Mouse (Mus musculus): ENCODE measurements around the gene Lyrm1. TPM values are rescaled to one million over a fixed set of nuclear protein-coding genes. Genes with fewer than 3 reads are reported as not detected.

Lyrm1 gene
- total RNA-seq, 1 experiment from 2014 or later = 5.9 TPM

DNA sequence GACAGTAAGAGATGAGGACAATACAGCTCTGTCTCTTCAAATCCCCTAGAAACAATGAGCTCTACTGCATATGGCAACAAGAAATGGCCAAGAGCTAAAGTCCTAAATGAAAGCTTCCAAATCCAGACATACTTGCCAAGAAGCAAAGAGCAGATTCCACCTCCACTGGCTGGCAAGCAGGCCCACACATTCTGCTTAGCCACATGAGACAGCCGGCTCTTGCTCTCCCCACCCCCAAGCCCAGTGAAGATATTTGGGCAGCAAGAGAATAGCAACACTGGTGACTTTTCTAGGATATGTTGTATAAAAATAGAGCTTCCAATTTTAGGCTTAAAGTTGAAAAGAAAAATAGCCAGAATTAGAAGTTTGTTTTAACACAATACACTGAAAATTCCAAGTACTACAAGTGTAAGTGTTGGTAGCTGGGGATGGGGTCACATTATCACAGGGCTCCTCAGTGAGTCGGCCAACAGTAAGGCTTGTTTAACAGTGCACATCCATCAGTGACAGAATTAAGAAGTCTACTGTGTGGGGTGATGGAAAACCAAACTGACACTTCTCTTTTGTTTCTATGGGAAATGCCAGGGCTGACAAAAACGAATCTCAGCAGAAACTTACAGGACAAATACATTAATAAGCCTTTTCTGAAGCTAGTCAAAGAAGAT lies 19.8 kb upstream of the Lyrm1 start:
- ATAC-seq (replicated peaks in 1 of 2; ENCODE audit: insufficient read depth in 1 of 2, low FRiP score in 2 of 2, low TSS enrichment in 1 of 2, low read depth in 1 of 2, poor library complexity in 2 of 2, severe bottlenecking in 2 of 2) = no peak

DNA sequence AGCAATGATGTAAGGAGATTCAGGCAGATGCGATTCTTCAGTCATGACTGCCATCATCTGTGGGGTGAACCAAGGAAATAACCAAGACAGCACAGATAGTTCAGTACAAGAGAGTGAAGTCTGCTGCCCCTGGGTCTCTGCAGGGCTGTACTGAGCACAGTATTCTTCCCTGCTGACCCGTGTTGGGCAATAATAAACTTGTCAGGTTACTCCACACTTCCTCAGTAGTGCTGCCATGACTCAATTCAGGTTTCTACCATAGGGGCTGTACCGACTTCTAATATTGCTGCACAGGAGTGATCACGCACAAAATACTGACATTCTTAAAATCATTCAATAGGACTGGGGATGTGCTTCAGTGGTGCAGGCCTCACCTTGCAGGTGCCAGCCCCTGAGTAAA lies 16.5 kb upstream of the Lyrm1 start:
- ATAC-seq (replicated peaks in 1 of 2; ENCODE audit: insufficient read depth in 1 of 2, low FRiP score in 2 of 2, low TSS enrichment in 1 of 2, low read depth in 1 of 2, poor library complexity in 2 of 2, severe bottlenecking in 2 of 2) = peak in 1 of 2 experiments; percentile 83; a peak in 1 of 4 replicates

DNA sequence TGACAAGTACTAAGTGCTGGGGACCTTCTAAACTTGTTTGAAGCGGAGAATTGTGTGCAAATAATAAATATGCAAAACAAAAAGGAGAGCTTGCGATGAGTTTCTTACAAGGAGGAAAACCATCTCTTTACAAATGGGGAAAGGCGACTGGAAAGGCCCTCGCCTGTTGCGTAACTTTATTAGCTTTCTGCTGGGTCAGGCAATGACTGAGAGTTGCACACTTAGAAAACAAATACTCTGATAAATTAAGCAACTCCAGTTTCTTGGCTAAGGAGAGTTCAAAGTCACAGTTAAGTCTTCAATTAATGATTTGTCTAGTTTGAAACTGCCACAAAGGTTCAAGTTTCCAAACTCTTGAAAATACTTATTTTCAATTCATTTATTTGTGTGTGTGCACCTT lies 15.3 kb upstream of the Lyrm1 start:
- no peak; a peak in 1 of 4 replicates for ATAC-seq (replicated peaks in 1 of 2; ENCODE audit: insufficient read depth in 1 of 2, low FRiP score in 2 of 2, low TSS enrichment in 1 of 2, low read depth in 1 of 2, poor library complexity in 2 of 2, severe bottlenecking in 2 of 2)

DNA sequence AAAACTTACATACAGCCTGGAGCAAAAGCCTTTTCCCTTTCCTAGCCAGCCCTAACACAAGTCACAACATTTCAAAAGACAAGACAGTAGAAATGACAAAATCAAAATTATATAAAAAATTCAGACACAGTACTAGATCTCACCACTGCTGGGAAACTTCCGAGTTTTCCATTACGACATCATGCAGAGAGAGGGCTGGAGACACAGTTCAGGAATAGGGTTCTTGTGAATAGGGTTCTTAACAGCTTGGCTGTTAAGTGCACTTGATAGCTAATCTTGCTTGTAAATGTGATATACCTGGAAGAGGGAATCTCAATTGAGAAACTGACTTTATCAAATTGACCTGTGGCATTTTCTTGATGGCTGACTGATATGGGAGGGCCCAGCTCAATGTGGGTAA lies 14.4 kb upstream of the Lyrm1 start:
- ATAC-seq (replicated peaks in 1 of 2; ENCODE audit: insufficient read depth in 1 of 2, low FRiP score in 2 of 2, low TSS enrichment in 1 of 2, low read depth in 1 of 2, poor library complexity in 2 of 2, severe bottlenecking in 2 of 2) = no peak

DNA sequence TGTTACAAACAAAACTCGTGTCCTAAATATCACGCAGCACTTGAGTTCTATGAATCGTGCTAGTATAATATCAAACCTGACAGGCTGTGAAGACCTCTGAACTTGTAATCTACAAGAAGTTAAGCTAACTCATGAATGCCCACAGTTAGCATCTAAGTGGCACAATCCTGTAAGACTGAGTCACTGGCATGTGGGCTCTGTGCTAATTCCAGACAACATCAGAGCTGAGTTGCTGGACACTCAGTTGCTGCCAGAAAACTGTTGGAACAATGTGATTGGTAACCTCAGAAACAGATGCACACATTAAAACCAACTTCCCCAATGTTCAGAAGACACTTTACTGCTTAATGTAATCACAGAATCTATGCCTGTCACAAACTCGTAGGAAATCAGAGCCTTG lies 7.8 kb upstream of the Lyrm1 start:
- ATAC-seq (replicated peaks in 1 of 2; ENCODE audit: insufficient read depth in 1 of 2, low FRiP score in 2 of 2, low TSS enrichment in 1 of 2, low read depth in 1 of 2, poor library complexity in 2 of 2, severe bottlenecking in 2 of 2) = no peak

DNA sequence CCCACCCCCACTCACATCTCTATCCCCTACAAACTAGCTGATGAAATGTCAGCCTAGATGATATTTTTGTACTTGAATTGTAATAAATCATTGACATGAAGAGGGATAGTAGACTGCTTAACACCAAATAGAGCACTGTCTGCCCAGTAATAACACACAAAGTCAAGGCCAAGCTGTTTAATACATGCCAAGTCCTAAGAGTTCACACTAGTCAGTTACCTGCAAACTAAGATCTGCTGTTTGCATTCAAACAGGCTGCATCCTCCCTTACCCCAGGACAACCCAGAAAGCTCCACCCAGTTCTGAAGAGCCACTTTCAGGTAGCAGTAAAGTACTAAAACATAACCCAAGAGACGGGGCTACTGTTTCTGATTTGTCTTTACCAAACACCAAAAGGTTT lies 3.5 kb upstream of the Lyrm1 start:
- ATAC-seq (replicated peaks in 1 of 2; ENCODE audit: insufficient read depth in 1 of 2, low FRiP score in 2 of 2, low TSS enrichment in 1 of 2, low read depth in 1 of 2, poor library complexity in 2 of 2, severe bottlenecking in 2 of 2) = no peak

DNA sequence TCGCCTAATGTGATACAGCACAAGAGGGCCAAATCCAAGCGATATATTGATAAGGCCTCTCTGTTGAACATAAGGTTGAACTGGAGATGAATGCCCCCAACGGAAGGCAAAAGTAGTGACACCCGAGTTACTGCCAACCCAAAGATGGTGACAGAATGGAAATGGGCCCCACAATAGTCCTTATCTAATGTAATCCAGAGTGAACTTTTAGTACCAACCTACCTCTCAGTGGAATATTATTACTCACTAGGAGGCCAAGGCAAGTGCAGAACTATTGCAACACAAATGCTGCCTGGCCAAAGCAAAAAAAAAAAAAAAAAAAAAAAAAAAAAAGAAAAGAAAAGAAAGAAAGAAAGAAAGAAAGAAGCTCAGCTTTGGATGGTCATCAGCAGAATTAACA lies 2.9 kb upstream of the Lyrm1 start:
- no peak for ATAC-seq (replicated peaks in 1 of 2; ENCODE audit: insufficient read depth in 1 of 2, low FRiP score in 2 of 2, low TSS enrichment in 1 of 2, low read depth in 1 of 2, poor library complexity in 2 of 2, severe bottlenecking in 2 of 2)

DNA sequence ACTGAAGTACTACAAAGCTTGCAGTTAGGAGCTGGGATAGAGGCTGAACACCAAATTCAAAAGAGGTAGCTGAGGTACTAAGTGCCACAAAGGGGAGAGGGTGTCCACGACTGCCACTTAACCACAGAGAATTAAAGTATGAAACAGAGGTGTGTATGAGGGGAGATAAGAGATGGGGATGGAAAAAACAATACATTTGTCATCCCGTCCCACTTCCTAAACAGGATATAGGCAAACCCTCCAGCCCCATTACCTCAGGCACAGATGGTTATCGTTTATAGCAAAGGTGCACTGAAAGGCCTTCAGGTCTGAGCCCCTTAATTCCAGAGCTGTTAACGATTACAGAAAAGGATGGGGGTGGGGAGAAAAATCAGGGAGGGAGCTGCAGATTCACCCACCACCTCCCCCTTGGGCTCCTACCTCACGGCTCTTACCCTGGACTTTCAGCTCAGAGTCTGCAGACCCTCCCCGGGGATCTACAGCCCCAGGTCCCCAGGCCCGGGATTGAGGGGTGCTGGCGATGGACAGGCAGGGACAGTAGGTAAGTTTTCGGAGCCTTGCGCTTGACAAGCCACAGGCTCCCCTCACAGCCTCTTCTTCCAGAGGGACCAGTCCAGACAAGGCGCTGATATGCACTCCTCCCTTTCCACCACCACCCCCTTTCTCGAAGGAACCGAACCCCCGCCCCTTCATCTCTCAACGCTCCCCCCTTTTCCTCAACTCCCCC lies 680 bp upstream of the Lyrm1 start:
- 0 out of 4 replicates have a peak, but pooled peaks of 1 of the 2 experiments have one; percentile 0 for ATAC-seq (replicated peaks in 1 of 2; ENCODE audit: insufficient read depth in 1 of 2, low FRiP score in 2 of 2, low TSS enrichment in 1 of 2, low read depth in 1 of 2, poor library complexity in 2 of 2, severe bottlenecking in 2 of 2)

DNA sequence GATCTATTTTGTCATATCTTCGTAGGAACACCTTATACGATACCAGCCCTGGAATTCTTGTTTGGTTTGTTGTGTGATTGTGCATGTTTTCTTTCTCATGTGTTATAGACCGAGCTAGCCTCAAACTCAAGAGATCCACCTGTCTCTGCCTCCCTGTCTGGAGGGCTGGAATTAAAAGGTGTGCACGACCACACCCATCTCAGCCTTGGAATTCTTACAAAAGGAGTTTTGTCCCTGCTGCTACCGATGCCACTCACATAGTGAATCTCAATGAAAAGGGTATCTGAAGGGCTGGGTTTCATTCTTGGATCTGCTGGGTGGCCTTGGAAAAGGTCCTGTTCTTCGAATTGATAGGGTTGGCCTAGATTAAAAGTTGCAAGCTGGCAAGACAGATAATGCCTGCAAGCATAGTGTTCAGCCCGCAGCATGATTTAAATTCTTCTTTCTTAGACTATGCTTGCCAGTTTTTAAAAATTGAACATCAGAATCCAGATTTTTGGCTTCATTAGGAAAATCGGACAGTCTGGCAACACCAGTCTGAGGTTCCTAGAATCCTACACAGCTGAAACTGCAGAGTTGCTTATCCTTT lies 2.0 kb downstream of the Lyrm1 start:
- no peak for ATAC-seq (replicated peaks in 1 of 2; ENCODE audit: insufficient read depth in 1 of 2, low FRiP score in 2 of 2, low TSS enrichment in 1 of 2, low read depth in 1 of 2, poor library complexity in 2 of 2, severe bottlenecking in 2 of 2)

DNA sequence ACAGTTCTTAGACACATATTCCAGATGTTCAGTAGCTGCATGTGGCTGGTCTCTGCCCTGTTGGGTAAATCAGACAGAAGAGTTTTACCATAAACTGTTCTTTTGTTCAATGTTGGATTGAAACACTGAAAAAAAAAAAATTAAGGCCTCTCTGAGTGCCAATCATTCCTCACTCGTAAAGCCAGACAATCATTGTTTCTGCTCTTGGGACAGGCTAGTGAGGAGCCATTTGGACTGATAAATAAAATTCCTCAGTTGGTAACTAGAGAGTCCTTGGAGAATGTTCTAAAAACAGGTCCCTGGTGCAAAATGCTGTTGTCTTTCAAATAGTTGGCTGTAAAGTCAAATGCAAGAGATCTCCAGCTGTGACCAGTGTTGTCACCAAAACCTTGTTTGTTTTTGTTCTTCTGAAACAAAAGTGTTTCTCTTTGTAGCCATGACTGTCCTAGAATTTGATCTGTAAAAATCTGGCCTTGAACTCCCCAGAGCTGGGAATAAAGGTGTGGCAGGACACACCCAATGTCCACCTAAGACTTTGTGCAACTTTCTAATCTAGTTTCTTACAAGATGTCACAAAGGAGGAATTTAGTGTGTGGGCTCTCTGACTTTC lies 2.7 kb downstream of the Lyrm1 start:
- ATAC-seq (replicated peaks in 1 of 2; ENCODE audit: insufficient read depth in 1 of 2, low FRiP score in 2 of 2, low TSS enrichment in 1 of 2, low read depth in 1 of 2, poor library complexity in 2 of 2, severe bottlenecking in 2 of 2) = no peak

DNA sequence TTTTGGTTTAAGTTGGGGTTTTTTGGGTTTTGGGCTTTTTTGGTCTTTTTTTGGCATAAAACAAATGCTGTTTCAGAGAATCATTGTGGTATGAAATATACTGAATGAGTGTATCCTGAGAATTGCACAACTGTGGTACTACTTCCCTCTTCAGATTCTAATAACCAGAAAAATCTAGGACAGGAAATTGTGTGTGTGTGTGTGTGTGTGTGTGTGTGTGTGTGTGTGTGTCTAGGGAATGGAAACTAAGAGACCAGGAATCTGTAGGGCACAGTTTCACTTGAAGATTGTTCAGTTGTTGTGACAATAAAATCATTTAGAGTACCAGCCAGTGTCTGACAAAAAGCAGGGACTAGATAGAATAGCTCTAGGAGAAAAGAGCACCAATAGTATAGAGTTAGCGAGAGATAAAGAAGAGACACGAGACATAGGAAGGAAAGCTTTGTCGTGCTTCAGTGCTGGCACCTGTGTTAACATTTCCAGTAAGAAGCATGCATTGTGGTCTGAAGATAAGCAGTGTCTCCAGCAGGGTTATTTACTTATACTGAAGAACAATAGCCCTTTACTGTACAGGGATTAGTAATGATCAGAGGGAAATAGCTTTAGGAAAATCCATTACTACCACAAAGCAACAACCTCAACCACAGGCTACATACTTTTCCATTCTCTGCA lies 3.9 kb downstream of the Lyrm1 start:
- no peak for ATAC-seq (replicated peaks in 1 of 2; ENCODE audit: insufficient read depth in 1 of 2, low FRiP score in 2 of 2, low TSS enrichment in 1 of 2, low read depth in 1 of 2, poor library complexity in 2 of 2, severe bottlenecking in 2 of 2)

DNA sequence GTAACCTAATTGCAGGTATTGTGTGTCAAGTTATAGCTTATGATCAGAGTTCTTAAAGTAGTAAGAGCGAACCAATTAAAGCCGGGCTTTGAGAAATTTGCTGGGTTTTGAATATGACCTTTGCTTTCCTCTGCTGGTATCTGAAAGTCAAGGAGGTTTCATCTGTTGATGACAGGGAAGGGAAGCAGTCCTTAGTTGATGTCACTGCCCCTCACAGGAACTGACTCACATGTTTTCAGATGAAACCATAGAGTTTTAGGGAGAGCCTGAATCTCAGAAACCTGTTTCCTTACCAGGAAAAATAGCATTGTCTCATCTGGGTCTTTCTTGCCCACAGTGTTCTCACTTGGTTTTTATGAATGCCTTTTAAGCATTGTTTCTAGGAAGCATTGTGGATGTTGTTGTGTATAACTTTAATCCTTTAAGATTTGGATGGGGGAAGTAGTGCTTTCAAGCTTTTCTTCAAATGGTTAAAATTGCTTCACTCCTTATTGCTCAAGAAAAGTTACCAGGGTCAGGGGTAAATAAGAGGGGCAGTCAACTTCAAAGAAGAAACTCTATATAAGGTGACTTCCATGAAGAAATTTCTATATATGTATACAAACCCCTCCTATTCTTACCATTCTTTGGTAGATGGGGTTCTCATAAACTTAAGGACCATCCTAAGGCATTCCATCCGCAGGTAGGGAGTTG lies 11.0 kb downstream of the Lyrm1 start:
- ATAC-seq (replicated peaks in 1 of 2; ENCODE audit: insufficient read depth in 1 of 2, low FRiP score in 2 of 2, low TSS enrichment in 1 of 2, low read depth in 1 of 2, poor library complexity in 2 of 2, severe bottlenecking in 2 of 2) = no peak

DNA sequence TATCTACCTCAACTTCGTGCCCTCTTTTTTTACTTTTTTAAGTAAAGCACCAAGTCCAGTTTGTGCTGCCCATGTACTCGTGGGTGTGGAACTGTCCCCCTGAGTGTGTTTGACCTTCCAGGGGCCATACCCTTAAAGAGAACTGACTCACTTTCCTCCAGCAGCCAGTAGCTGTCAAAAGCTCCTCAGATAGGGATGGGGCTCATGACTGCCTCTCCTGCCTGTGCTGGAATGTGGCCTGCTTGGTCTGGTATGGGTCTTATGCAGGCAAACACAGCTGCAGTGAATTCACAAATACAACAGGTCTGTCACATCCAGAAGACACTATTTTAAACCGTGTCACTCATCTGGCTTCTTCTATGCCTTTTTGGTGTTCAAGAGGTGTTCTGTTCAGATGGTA lies 16.1 kb downstream of the Lyrm1 start:
- no peak for ATAC-seq (replicated peaks in 1 of 2; ENCODE audit: insufficient read depth in 1 of 2, low FRiP score in 2 of 2, low TSS enrichment in 1 of 2, low read depth in 1 of 2, poor library complexity in 2 of 2, severe bottlenecking in 2 of 2)

DNA sequence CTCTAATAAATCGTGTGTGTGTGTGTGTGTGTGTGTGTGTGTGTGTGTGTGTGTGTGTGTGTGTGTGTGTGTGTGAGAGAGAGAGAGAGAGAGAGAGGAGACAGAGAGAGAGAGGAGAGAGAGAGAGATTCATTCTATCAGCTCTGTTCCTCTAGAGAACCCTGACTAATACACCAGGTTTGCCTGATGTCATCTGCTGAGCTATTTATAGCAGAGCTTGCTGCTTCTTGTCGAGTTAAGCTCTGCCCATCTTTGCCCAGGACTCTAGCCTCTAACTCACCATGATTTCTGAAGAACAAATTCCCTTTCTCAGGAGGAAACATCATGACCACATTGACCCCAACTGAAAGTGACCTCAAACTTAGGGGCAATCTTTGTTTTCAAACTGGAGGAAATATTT lies 24.8 kb downstream of the Lyrm1 start:
- ATAC-seq (replicated peaks in 1 of 2; ENCODE audit: insufficient read depth in 1 of 2, low FRiP score in 2 of 2, low TSS enrichment in 1 of 2, low read depth in 1 of 2, poor library complexity in 2 of 2, severe bottlenecking in 2 of 2) = no peak

DNA sequence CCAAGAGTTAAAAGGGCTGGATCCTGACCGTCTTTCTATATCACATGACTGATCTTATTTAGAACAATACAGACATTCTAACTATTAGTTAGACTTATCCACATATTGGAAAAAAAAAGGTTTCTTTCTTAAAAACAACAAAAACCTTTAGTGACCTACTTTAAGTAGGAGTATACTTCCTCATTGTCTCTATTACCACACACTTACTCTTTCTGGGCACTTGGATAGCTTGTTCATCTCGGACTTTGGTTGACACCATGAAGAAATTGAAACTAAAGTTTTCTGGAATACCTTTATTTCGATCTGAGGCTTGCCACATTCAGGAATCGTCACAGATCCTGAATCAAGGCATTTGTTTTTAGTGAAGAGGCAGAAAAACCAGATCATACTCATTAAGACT lies 25.4 kb downstream of the Lyrm1 start:
- no peak for ATAC-seq (replicated peaks in 1 of 2; ENCODE audit: insufficient read depth in 1 of 2, low FRiP score in 2 of 2, low TSS enrichment in 1 of 2, low read depth in 1 of 2, poor library complexity in 2 of 2, severe bottlenecking in 2 of 2)

DNA sequence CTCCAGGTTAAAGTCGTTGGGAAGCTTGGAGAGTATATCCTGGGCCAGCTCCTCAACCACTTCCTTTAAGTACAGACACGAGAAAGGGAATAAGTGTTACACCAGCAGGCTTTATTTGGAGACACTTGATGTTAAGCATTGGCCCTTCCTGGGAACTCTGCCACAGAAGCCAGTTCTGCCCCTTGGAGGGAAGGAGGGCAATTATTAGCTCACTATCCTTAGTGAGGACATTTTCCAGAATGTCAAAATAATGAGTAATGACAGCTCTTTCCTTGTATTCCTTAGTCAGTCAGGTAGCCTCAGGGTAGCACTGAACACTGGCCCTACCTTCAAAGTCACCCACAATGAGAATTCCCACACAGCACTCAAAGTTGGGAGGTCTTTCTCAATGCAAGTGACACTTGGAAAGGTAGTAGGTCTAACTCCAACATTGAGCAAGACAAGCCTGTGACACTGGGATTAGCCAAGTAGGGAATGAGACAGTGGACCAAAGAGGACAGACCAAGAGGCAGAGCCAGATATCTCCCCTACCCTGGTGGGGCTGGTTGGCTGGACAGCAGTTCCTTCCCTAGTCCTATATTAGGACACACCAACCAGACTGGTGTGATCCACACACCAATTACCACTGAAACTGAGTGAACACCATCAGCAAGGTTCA lies 33.3 kb downstream of the Lyrm1 start:
- no peak for ATAC-seq (replicated peaks in 1 of 2; ENCODE audit: insufficient read depth in 1 of 2, low FRiP score in 2 of 2, low TSS enrichment in 1 of 2, low read depth in 1 of 2, poor library complexity in 2 of 2, severe bottlenecking in 2 of 2)

DNA sequence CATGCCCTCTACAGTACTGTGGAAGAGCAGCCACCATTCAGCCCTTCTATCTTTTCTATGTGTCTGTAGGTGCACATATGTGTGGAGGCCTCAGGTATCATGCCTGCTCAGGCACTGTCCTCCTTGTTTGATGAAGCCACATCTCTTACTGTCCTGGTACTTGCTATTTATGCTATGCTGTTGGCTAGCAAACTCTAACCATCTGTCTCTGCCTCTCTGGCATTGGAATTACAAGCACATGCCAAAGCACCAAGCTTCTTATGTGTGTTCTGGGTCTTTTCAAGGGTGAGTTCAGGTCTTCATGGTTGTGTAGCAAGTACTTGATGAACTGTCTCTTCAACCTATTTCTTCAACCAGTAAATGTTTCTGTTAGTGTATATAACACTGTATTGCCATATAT lies 40.7 kb downstream of the Lyrm1 start:
- no peak for ATAC-seq (replicated peaks in 1 of 2; ENCODE audit: insufficient read depth in 1 of 2, low FRiP score in 2 of 2, low TSS enrichment in 1 of 2, low read depth in 1 of 2, poor library complexity in 2 of 2, severe bottlenecking in 2 of 2)
